Mouse (Mus musculus): ENCODE measurements at regions not wholly inside any gene's neighbourhood (a gene's known extent, or its start where the extent isn't known, plus 50 kb on each side); places are given as distances from the start of the nearest gene placed in this dataset.
A peak's percentile ranks its signal among the peaks of the same experiment; 100 is the strongest.

DNA sequence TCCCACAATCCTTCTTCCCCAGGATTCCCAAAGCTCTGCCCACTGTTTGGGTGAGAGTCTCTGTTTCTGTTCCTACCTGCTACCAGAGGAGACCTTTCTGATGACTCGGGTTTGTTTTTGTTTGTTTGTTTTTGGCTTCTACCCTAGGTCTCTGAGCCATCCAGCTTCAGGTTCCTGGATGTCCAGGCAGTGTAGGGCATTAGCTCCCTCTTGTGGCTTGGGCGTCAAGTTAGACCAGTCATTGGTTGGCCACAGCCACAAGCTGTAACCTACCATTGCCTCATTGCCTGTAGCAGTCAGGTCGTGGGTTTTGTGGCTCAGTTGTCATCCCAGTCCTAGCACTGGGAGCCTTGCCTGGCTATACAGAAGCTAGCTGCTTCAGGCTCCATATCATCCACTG, 185.1 kb upstream of the Ins1 start:
- peak; percentile 40 for DNase-seq (ENCODE audit: low read depth, low spot score)
- H3K9ac ChIP-seq (ENCODE audit: insufficient read depth, low read depth, low read length, poor library complexity, severe bottlenecking): no peak overlapping the region
- no peak overlapping the region for H3K27ac ChIP-seq (ENCODE audit: insufficient read depth, low read depth, low read length, poor library complexity, severe bottlenecking)
- H3K4me3 ChIP-seq (ENCODE audit: insufficient read depth in 1 of 2, low read depth in 1 of 2, low read length in 2 of 2, poor library complexity in 1 of 2, severe bottlenecking in 1 of 2): no peak overlapping the region
- no peaks in the 10 kb centered on the region for H3K9me3 ChIP-seq (ENCODE audit: control insufficient read depth, insufficient read depth, low read depth, low read length)
- no peaks in the 10 kb centered on the region for H3K36me3 ChIP-seq (ENCODE audit: control insufficient read depth, insufficient read depth, low read length, poor library complexity, severe bottlenecking)
- in situ Hi-C loops (cut with MboI; ENCODE audit: low sequenced_read_pairs in 2 of 2, unreplicated experiment in 2 of 2): no loop called here
- H3K4me1 ChIP-seq (ENCODE audit: control insufficient read depth in 2 of 2, insufficient read depth in 2 of 2, low read length in 2 of 2, poor library complexity in 1 of 2): no peaks in the 10 kb centered on the region
- TF ChIP-seq CHD2 (IDR thresholded peaks at IDR 0.05; ENCODE audit: low read depth, low read length) (no peak), ZC3H11A (IDR thresholded peaks at IDR 0.05; ENCODE audit: borderline replicate concordance, low read depth, low read length) (no peak), MAFK (IDR thresholded peaks at IDR 0.05; ENCODE audit: insufficient read depth, low read depth, low read length) (no peak), HCFC1 (IDR thresholded peaks at IDR 0.05; ENCODE audit: borderline replicate concordance, insufficient read depth, low read length) (no peak), ZNF384 (IDR thresholded peaks at IDR 0.05; ENCODE audit: low read depth, low read length) (no peak)

DNA sequence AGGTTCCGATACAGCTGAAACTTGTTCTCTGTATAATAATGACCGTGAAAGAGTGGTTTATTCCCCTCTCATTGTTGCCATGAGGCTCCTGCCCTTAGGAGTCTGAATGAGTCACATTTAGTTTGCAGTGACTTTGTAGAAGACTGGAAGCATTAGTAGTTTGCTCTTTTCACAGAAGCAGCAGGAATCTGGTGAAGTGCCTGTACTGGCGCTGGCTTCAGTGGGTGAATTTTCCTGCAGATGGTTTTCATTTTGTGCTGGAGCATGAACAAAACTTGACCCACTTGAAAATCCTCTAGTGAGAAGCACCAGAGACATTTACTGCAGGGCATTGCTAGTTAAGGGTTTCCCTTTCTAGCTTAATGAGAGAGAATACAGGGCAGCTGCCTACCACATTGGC, 151.7 kb upstream of the Ins1 start:
- DNase-seq (ENCODE audit: low read depth, low spot score): no peak

More for the DNA sequence above, 151.7 kb upstream of the Ins1 start:
- H3K36me3 ChIP-seq (ENCODE audit: control insufficient read depth, insufficient read depth, low read length, poor library complexity, severe bottlenecking): no peaks in the 10 kb centered on the region
- no peaks in the 10 kb centered on the region for H3K4me1 ChIP-seq (ENCODE audit: control insufficient read depth in 2 of 2, insufficient read depth in 2 of 2, low read length in 2 of 2, poor library complexity in 1 of 2)
- in situ Hi-C loops (cut with MboI; ENCODE audit: low sequenced_read_pairs in 2 of 2, unreplicated experiment in 2 of 2): no loop called here
- no peak overlapping the region for H3K4me3 ChIP-seq (ENCODE audit: insufficient read depth in 1 of 2, low read depth in 1 of 2, low read length in 2 of 2, poor library complexity in 1 of 2, severe bottlenecking in 1 of 2)
- H3K9ac ChIP-seq (ENCODE audit: insufficient read depth, low read depth, low read length, poor library complexity, severe bottlenecking): no peak overlapping the region
- no peak overlapping the region for H3K27ac ChIP-seq (ENCODE audit: insufficient read depth, low read depth, low read length, poor library complexity, severe bottlenecking)
- H3K9me3 ChIP-seq (ENCODE audit: control insufficient read depth, insufficient read depth, low read depth, low read length): no peaks in the 10 kb centered on the region
- TF ChIP-seq CHD2 (IDR thresholded peaks at IDR 0.05; ENCODE audit: low read depth, low read length): no peak
- no peak for TF ChIP-seq HCFC1 (IDR thresholded peaks at IDR 0.05; ENCODE audit: borderline replicate concordance, insufficient read depth, low read length)
- no peak for TF ChIP-seq ZNF384 (IDR thresholded peaks at IDR 0.05; ENCODE audit: low read depth, low read length)
- no peak for TF ChIP-seq ZC3H11A (IDR thresholded peaks at IDR 0.05; ENCODE audit: borderline replicate concordance, low read depth, low read length)
- no peak for TF ChIP-seq MAFK (IDR thresholded peaks at IDR 0.05; ENCODE audit: insufficient read depth, low read depth, low read length)

All from ES-E14 (cell line).